Mouse (Mus musculus) bone marrow macrophage, adult 2 months (primary cell): ENCODE data around the gene Optc. TPM values are rescaled to one million over a fixed set of nuclear protein-coding genes. Genes with fewer than 3 reads are reported as not detected.

Source experiments
- H3K27ac ChIP-seq: 2 replicates; pipeline ENCODE4 v1.5.1; 2012; ENCODE audit warnings: low read depth, low read length; ENCODE audit not compliant: insufficient read depth
- H3K4me1 ChIP-seq: 2 replicates; pipeline ENCODE4 v1.6.1; 2012; ENCODE audit warnings: low read length; ENCODE audit not compliant: control insufficient read depth, insufficient read depth
- H3K4me3 ChIP-seq: 2 replicates; pipeline ENCODE4 v1.5.1; 2012; ENCODE audit warnings: mild to moderate bottlenecking, low read length, moderate library complexity; ENCODE audit not compliant: insufficient read depth
- CTCF ChIP-seq: IDR thresholded peaks from 2 replicates; pipeline ENCODE4 v1.5.1; 2012; ENCODE audit warnings: low read depth, mild to moderate bottlenecking, low read length, moderate library complexity
- POLR2A ChIP-seq: IDR thresholded peaks from 2 replicates; pipeline ENCODE4 v1.6.1; 2012; ENCODE audit warnings: mild to moderate bottlenecking, low read depth, low read length, borderline replicate concordance
- polyA plus RNA-seq: library from polyadenylated mRNA; stranded (reverse); fragments of >200 nt; gene quantifications from 2 replicates; pipeline ENCODE4 v1.2.4, GENCODE M21; 2012; ENCODE audit not compliant: missing spikeins, insufficient read depth, insufficient read length

Optc gene
- polyA plus RNA-seq, 1 experiment = not detected

- H3K27ac ChIP-seq = no peak overlapping the region
- TF ChIP-seq POLR2A = no peak
- no peak for TF ChIP-seq CTCF
- peaks cover 12% of the 10 kb centered on the region for H3K4me1 ChIP-seq
- H3K4me3 ChIP-seq = no peak overlapping the region
Measured at GRCm38 (mm10) chr1:133855274-133856017, 52.4 kb downstream of the Optc start.

- Histone ChIP-seq H3K27ac (no peak overlapping the region), H3K4me1 (peaks cover 12% of the 10 kb centered on the region), H3K4me3 (no peak overlapping the region)
- no peak for TF ChIP-seq POLR2A
- TF ChIP-seq CTCF = no peak
Measured at GRCm38 (mm10) chr1:133854421-133855273, 53.2 kb downstream of the Optc start.

Other genes with a start within 250 kb of the Optc start
- 6.6 and 7.6 TPM in 2 replicates for gene Zbed6, start 247.1 kb downstream of the Optc start, polyA plus RNA-seq
- gene Gm38394, start 246.7 kb downstream of the Optc start, polyA plus RNA-seq = 22.9 and 25.1 TPM in 2 replicates
- not detected in 2 replicates for gene Lax1, start 217.9 kb downstream of the Optc start, polyA plus RNA-seq
- gene Atp2b4, start 107.0 kb downstream of the Optc start, polyA plus RNA-seq = 2.9 and 3.7 TPM in 2 replicates
- 0.40 TPM in 1 of 2 replicates, not detected in the other for gene Prelp, start 13.4 kb upstream of the Optc start, polyA plus RNA-seq
- not detected in 2 replicates for gene Fmod, start 129.3 kb upstream of the Optc start, polyA plus RNA-seq
- gene Btg2, start 171.1 kb upstream of the Optc start, polyA plus RNA-seq = 52.4 and 54.4 TPM in 2 replicates
- not detected in 2 replicates for gene Chit1, start 203.2 kb upstream of the Optc start, polyA plus RNA-seq